Mouse (Mus musculus): ENCODE measurements around the gene Rpl23. TPM values are rescaled to one million over a fixed set of nuclear protein-coding genes. Genes with fewer than 3 reads are reported as not detected.
A peak's percentile ranks its signal among the peaks of the same experiment; 100 is the strongest.
"Not testable (repeated sequence)": the region's sequence is repeated elsewhere in the genome, so short reads cannot be mapped to it uniquely, and the experiment has no call there.

Gene Rpl23
- polyA plus RNA-seq, 1 experiment from 2014 or later: 277 TPM

- ATAC-seq (replicated peaks): no peak
- Histone ChIP-seq H3K4me2 (peak overlapping the region; percentile 76), H3K4me3 (peak overlapping the region; percentile 88), H3K4me1 (peaks cover 28% of the 10 kb centered on the region), H3K9ac (no peak overlapping the region), H3K9me3 (no peaks in the 10 kb centered on the region), H3K27me3 (replicated peaks) (no peaks in the 10 kb centered on the region), H3K27ac (peak overlapping the region; percentile 95), H3K36me3 (replicated peaks) (no peaks in the 10 kb centered on the region)
- 63% methylated on average over 15 of the region's 15 CpGs for WGBS
Measured at GRCm38 (mm10) chr11:97797369-97798082, 15.3 kb upstream of the Rpl23 start.

GRCm38 (mm10) chr11:97796910-97797309 lies 14.7 kb upstream of the Rpl23 start:
- ATAC-seq (replicated peaks): no peak
- Histone ChIP-seq H3K4me1 (peaks cover 22% of the 10 kb centered on the region), H3K4me3 (no peak overlapping the region), H3K4me2 (no peak overlapping the region), H3K9me3 (no peaks in the 10 kb centered on the region), H3K27ac (no peak overlapping the region), H3K36me3 (replicated peaks) (no peaks in the 10 kb centered on the region), H3K27me3 (replicated peaks) (no peaks in the 10 kb centered on the region), H3K9ac (no peak overlapping the region)
- WGBS: 4% methylated on average over 6 of the region's 6 CpGs

- H3K9ac ChIP-seq: no peak overlapping the region
- no peak overlapping the region for H3K27ac ChIP-seq
- peaks cover 6% of the 10 kb centered on the region for H3K4me1 ChIP-seq
- H3K4me3 ChIP-seq: no peak overlapping the region
- H3K36me3 ChIP-seq (replicated peaks): no peaks in the 10 kb centered on the region
- no peaks in the 10 kb centered on the region for H3K9me3 ChIP-seq
- ATAC-seq (replicated peaks): no peak
- WGBS: 12% methylated on average over 2 of the region's 2 CpGs
- no peaks in the 10 kb centered on the region for H3K27me3 ChIP-seq (replicated peaks)
- H3K4me2 ChIP-seq: no peak overlapping the region
Measured at GRCm38 (mm10) chr11:97793165-97793564, 10.9 kb upstream of the Rpl23 start.

DNA sequence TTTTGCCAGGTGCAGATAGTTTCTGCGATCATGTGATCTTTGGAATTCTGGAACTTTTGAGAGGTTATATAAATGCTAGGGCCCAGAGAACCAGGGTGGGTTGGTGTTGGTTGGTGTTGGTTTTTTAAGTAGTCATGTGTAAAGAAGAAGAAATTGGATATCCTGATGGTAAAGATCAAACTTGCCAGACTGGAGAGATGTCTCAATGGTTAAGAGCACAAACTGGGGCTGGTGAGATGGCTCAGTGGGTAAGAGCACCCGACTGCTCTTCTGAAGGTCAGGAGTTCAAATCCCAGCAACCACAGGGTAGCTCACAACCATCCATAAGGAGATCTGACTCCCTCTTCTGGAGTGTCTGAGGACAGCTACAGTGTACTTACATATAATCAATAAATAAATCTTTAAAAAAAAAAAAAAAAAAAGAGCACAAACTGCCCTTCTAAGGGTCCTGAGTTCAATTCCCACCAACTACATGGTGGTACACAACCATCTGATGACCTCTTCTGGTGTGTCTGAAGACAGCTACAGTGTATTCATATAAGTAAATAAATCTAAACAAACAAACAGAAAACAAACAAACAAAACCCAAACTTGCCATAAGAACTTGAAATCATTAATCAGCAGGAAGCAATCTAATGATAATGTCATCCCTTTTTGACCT lies 8.7 kb upstream of the Rpl23 start:
- H3K4me2 ChIP-seq; H3K27ac ChIP-seq; H3K9me3 ChIP-seq; H3K36me3 ChIP-seq (replicated peaks); H3K4me1 ChIP-seq; H3K27me3 ChIP-seq (replicated peaks); ATAC-seq (replicated peaks); H3K4me3 ChIP-seq; H3K9ac ChIP-seq: not testable (repeated sequence)
- 81% methylated on average over 2 of the region's 2 CpGs for WGBS

GRCm38 (mm10) chr11:97789727-97790126 lies 7.5 kb upstream of the Rpl23 start:
- no peak overlapping the region for H3K4me2 ChIP-seq
- no peaks in the 10 kb centered on the region for H3K4me1 ChIP-seq
- no peaks in the 10 kb centered on the region for H3K36me3 ChIP-seq (replicated peaks)
- WGBS: 84% methylated on average over 5 of the region's 5 CpGs
- H3K27ac ChIP-seq: no peak overlapping the region
- no peak overlapping the region for H3K9ac ChIP-seq
- H3K27me3 ChIP-seq (replicated peaks): no peaks in the 10 kb centered on the region
- ATAC-seq (replicated peaks): no peak
- no peak overlapping the region for H3K4me3 ChIP-seq
- H3K9me3 ChIP-seq: no peaks in the 10 kb centered on the region

GRCm38 (mm10) chr11:97787961-97788360 lies 5.7 kb upstream of the Rpl23 start:
- 83% methylated on average over 3 of the region's 3 CpGs for WGBS
- no peak overlapping the region for H3K9ac ChIP-seq
- no peak for ATAC-seq (replicated peaks)

DNA sequence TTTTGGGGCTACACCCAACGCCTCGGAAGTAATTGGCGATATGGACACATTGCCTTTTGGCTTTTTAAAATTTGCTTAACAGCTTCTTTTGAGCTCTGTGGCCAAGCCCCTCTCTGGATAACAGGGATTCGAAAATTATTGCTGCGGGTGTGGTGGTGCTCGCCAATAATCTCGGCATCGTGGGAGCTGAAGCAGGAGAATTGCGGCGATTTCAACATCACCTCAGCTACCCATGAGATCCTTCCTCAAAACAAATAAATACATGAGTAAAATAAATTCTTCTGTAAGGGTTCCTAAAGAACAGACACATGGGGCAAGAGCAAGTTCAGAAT lies 293 bp upstream of the Rpl23 start:
- Histone ChIP-seq H3K9me3 (no peaks in the 10 kb centered on the region), H3K4me1 (peaks cover 29% of the 10 kb centered on the region), H3K27ac (peak overlapping the region; percentile 88), H3K36me3 (replicated peaks) (peaks cover 29% of the 10 kb centered on the region), H3K4me3 (peak overlapping the region; percentile 55), H3K9ac (peak overlapping the region; percentile 44), H3K4me2 (peak overlapping the region; percentile 57), H3K27me3 (replicated peaks) (no peaks in the 10 kb centered on the region)
- 0% methylated on average over 10 of the region's 10 CpGs for WGBS
- ATAC-seq (replicated peaks): no peak; the same call in 1 of the 2 replicates

More at GRCm38 (mm10) chr11:97787961-97788360, 5.7 kb upstream of the Rpl23 start:
- no peaks in the 10 kb centered on the region for H3K36me3 ChIP-seq (replicated peaks)
- H3K4me1 ChIP-seq: peaks cover 4% of the 10 kb centered on the region; the same call in 1 of the 2 replicates
- no peaks in the 10 kb centered on the region for H3K27me3 ChIP-seq (replicated peaks)
- no peak overlapping the region for H3K27ac ChIP-seq
- H3K4me3 ChIP-seq: no peak overlapping the region
- no peaks in the 10 kb centered on the region for H3K9me3 ChIP-seq
- no peak overlapping the region for H3K4me2 ChIP-seq

- Histone ChIP-seq H3K4me1 (peaks cover 29% of the 10 kb centered on the region), H3K27me3 (replicated peaks) (no peaks in the 10 kb centered on the region)
- 3% methylated on average over 11 of the region's 11 CpGs for WGBS
Measured at GRCm38 (mm10) chr11:97781478-97781831, 782 bp downstream of the Rpl23 start.

DNA sequence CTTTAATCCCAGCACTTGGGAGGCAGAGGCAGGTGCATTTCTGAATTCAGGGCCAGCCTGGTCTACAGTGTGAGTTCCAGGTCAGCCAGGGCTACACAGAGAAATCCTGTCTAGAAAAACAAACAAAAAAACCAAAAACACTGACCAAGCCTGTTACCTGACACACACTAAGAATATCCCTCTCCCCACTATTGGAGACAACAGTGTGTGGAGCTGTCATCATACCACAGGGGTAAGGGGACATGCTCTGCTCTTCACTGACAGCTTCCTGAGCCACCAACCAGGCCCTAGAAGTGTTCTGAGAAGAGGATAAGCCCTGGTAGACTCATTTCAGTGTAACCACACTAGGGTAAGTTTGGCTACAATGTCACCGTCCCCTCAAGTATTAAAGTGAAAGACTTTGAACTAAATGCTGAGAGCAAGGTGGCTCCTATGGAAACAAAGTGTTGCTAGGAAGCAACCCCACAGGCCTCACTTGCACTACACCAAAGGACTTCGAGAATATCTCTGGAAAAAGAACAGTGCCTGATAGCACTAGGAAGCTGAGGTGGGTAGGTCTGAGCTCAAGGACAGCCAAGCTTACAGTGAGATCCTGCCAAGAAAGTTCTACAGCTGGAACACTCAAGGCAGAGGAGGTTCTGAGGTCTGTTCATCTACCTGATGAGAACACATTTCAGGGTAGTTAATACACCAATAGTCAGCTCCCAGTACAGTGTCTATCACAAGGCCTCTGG lies 2.1 kb downstream of the Rpl23 start:
- Histone ChIP-seq H3K4me2 (peak overlapping the region; percentile 64), H3K9ac (peak overlapping the region; percentile 13; the same call in 1 of the 2 replicates)
- ATAC-seq (replicated peaks): no peak

More at GRCm38 (mm10) chr11:97781478-97781831, 782 bp downstream of the Rpl23 start:
- ATAC-seq (replicated peaks): no peak
- peaks cover 39% of the 10 kb centered on the region for H3K36me3 ChIP-seq (replicated peaks)
- peak overlapping the region; percentile 64 for H3K4me2 ChIP-seq
- H3K4me3 ChIP-seq: peak overlapping the region; percentile 55
- peak overlapping the region; percentile 88 for H3K27ac ChIP-seq
- H3K9me3 ChIP-seq: no peaks in the 10 kb centered on the region
- peak overlapping the region; percentile 70 for H3K9ac ChIP-seq

DNA sequence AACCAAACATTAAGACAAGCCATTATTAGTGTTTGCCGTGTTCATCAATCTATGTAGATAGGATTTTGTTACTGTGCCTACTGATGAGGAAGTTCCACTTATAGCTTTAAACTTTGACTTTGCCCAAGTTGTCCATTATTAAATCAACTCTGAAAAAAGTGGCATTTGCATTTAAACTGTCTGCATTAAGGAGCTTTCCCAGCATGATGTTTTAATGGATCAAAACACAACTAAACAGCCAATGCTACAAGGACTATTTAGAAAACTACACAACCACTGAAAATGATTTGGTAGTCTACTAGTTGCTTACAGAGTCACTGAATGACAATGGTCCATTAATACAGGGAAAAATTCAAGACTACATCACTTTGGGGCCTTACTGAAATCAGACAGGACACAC lies 3.3 kb downstream of the Rpl23 start:
- H3K4me1 ChIP-seq: peaks cover 29% of the 10 kb centered on the region
- no peak overlapping the region for H3K4me3 ChIP-seq
- no peak overlapping the region for H3K9ac ChIP-seq
- no peak overlapping the region for H3K27ac ChIP-seq
- 91% methylated on average over 1 of the region's 1 CpGs for WGBS
- no peak overlapping the region for H3K4me2 ChIP-seq
- H3K9me3 ChIP-seq: no peaks in the 10 kb centered on the region
- H3K36me3 ChIP-seq (replicated peaks): peaks cover 39% of the 10 kb centered on the region
- H3K27me3 ChIP-seq (replicated peaks): no peaks in the 10 kb centered on the region
- ATAC-seq (replicated peaks): no peak

More for the DNA sequence above, 2.1 kb downstream of the Rpl23 start:
- WGBS: 80% methylated on average over 2 of the region's 2 CpGs
- Histone ChIP-seq H3K9me3 (no peaks in the 10 kb centered on the region), H3K36me3 (replicated peaks) (peaks cover 39% of the 10 kb centered on the region), H3K4me3 (0 out of 2 replicates have a peak overlapping the region, but pooled peaks have one; percentile 55), H3K27me3 (replicated peaks) (no peaks in the 10 kb centered on the region), H3K27ac (no peak overlapping the region), H3K4me1 (peaks cover 29% of the 10 kb centered on the region)

DNA sequence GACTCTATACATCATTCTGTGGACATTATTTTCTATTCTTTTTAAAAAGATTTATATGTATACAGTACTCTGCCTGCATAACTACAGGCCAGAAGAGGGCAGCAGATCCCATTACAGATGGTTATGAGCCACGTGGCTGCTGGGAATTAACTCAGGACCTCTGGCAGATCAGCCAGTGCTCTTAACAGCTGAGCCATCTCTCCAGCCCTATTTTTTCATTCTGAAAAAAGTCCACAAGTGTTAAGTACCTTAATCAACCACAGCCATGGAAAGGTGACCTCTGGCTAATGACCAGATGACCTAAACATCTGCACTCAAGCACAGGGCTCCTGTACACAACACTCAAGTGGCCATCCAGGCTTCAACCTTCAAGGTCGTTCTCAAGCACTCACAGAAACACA lies 5.1 kb downstream of the Rpl23 start:
- Histone ChIP-seq H3K9ac (no peak overlapping the region), H3K4me1 (peaks cover 22% of the 10 kb centered on the region), H3K36me3 (replicated peaks) (peaks cover 39% of the 10 kb centered on the region), H3K27ac (no peak overlapping the region), H3K4me3 (no peak overlapping the region), H3K9me3 (no peaks in the 10 kb centered on the region), H3K27me3 (replicated peaks) (no peaks in the 10 kb centered on the region), H3K4me2 (no peak overlapping the region)
- 52% methylated on average over 2 of the region's 2 CpGs for WGBS
- no peak for ATAC-seq (replicated peaks)

DNA sequence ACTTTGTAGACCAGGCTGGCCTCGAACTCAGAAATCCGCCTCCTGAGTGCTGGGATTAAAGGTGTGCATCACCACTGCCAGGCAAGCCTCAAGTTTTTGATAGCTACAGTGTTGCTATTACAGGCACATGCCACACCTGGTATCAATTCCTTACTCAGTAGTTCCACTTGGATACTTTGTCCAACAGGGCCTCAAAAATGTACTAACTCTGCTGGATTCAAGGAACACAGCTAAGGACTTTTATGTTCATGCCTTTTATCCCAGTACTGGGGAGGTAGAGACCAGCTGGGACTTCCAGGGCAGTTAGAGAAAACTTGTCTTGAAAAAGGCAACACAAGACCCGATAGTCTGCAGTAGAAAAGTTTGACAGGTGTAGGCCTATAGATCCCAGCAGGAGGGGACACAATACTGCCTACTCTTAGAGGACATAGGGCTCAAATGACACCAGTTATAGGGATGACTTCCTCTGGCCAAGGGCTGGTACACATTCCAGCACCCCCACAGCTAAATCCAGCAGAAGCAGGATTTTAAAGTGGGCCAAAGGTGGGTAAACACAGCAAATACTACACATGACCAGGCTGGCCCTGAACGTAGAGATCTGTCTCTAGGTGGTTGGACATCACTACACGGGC lies 5.6 kb downstream of the Rpl23 start:
- no peak overlapping the region for H3K27ac ChIP-seq
- no peaks in the 10 kb centered on the region for H3K9me3 ChIP-seq
- H3K27me3 ChIP-seq (replicated peaks): no peaks in the 10 kb centered on the region
- H3K4me2 ChIP-seq: no peak overlapping the region
- peaks cover 22% of the 10 kb centered on the region for H3K4me1 ChIP-seq
- no peak overlapping the region for H3K9ac ChIP-seq
- H3K4me3 ChIP-seq: no peak overlapping the region
- WGBS: 57% methylated on average over 5 of the region's 5 CpGs
- peaks cover 39% of the 10 kb centered on the region for H3K36me3 ChIP-seq (replicated peaks)
- no peak for ATAC-seq (replicated peaks)
